Mouse (Mus musculus) hindbrain, embryonic 11.5 days (tissue): ENCODE measurements around the gene St14. TPM values are rescaled to one million over a fixed set of nuclear protein-coding genes. Genes with fewer than 3 reads are reported as not detected.

Source experiments
- ATAC-seq: fragments of 200-750 bp; cut with Nextera tagmentation; 2 replicates; pipeline ENCODE4 v1.8.0; 2017; ENCODE audit warnings: mild to moderate bottlenecking, moderate TSS enrichment, moderate library complexity; ENCODE audit not compliant: low FRiP score
- DNase-seq: peaks from one replicate; pipeline ENCODE4 v3.0.0-alpha.2; 2015; ENCODE audit warnings: low spot score
- H3K27ac ChIP-seq: fragments of 300-500 bp; sonication (generic); 2 replicates; pipeline ENCODE4 v1.5.1; 2014; ENCODE audit warnings: mild to moderate bottlenecking, low read depth, low read length
- H3K27me3 ChIP-seq: fragments of 300-500 bp; sonication (generic); 2 replicates; pipeline ENCODE4 v1.6.1; 2014; ENCODE audit warnings: mild to moderate bottlenecking, low read length, moderate library complexity, mixed read lengths; ENCODE audit not compliant: control insufficient read depth, insufficient read depth
- H3K36me3 ChIP-seq: fragments of 300-500 bp; sonication (generic); 2 replicates; pipeline ENCODE4 v1.6.1; 2014; ENCODE audit warnings: mild to moderate bottlenecking, low read length, moderate library complexity, mixed read lengths; ENCODE audit not compliant: control insufficient read depth, insufficient read depth
- H3K4me1 ChIP-seq: fragments of 300-500 bp; sonication (generic); replicated peaks from 2 replicates; pipeline ENCODE4 v1.6.1; 2014; ENCODE audit warnings: low read length, mixed read lengths; ENCODE audit not compliant: control insufficient read depth, insufficient read depth
- H3K4me2 ChIP-seq: fragments of 300-500 bp; sonication (generic); replicated peaks from 2 replicates; pipeline ENCODE4 v1.6.1; 2014; ENCODE audit warnings: mild to moderate bottlenecking, low read depth, low read length
- H3K4me3 ChIP-seq: fragments of 300-500 bp; sonication (generic); 2 replicates; pipeline ENCODE4 v1.5.1; 2014; ENCODE audit warnings: low read depth, low read length
- H3K9ac ChIP-seq: fragments of 300-500 bp; sonication (generic); 2 replicates; pipeline ENCODE4 v1.6.1; 2014; ENCODE audit warnings: low read depth, low read length
- H3K9me3 ChIP-seq: fragments of 300-500 bp; sonication (generic); 2 replicates; pipeline ENCODE4 v1.6.1; 2016; ENCODE audit warnings: low read length; ENCODE audit not compliant: control insufficient read depth
- WGBS: fragments of 180-500 bp; shearing (Covaris S2); extraction: QIAGEN DNeasy Blood & Tissue Kit; methylation state at CpG from one replicate; pipeline ENCODE4 v1.1.7; 2014; 5-methylcytosine and 5-hydroxymethylcytosine counted together
- polyA plus RNA-seq: library from polyadenylated mRNA; unstranded; fragments of >200 nt; fragmentation: Nextera tagmentation; extraction: Ambion mirVana; gene quantifications from 2 replicates; pipeline ENCODE4 v1.2.1, GENCODE M21; 2014

St14 gene
- polyA plus RNA-seq, 1 experiment from 2014 or later: 3.2 TPM

DNA sequence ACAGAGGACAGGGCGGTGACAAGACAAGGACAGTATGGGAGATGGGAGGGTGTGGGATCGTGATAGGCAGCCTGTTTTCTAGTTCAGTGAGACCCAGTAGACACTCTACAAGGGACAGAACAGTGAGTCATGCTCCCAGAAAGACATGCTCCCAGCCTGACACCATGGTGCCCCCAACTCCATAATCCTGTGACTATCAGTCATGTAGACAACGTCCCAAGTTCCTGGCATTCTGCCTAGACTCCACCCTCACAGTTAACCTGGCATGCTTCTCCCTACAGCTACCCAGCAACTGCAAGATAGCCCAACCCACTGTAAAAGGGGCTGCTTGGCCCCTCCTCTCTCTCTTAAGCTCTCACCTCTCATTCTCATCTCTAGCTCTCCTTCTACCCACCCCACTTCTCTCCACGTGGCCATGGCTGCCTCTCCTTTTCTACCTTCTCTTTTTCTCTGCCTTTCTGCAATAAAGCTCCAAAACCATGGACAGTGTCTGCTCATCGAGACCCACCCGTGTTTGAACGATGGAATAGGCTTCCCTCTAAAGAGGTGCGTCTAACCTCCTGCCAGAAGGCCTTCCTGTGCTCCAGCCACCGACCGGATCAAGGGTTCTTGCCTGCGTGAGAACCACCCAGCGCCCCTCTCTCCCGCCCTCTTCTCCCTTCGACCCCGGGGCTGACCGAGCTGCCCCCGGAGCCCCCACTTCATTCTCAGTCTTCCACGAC is 39.4 kb downstream of the St14 start:
- Histone ChIP-seq H3K27ac (no peak overlapping the region), H3K4me1 (no peaks in the 10 kb centered on the region), H3K4me2 (no peak overlapping the region)

GRCm38 (mm10) chr9:31091162-31091581 is 40.5 kb downstream of the St14 start:
- H3K27me3 ChIP-seq: no peaks in the 10 kb centered on the region
- 94% methylated on average over 10 of the region's 10 CpGs for WGBS
- no peak overlapping the region for H3K4me3 ChIP-seq
- no peaks in the 10 kb centered on the region for H3K36me3 ChIP-seq
- no peak overlapping the region for H3K4me2 ChIP-seq
- H3K9ac ChIP-seq: no peak overlapping the region
- no peaks in the 10 kb centered on the region for H3K9me3 ChIP-seq
- H3K27ac ChIP-seq: no peak overlapping the region
- ATAC-seq (no peak), DNase-seq (no peak)
- no peaks in the 10 kb centered on the region for H3K4me1 ChIP-seq

More for the DNA sequence above, 39.4 kb downstream of the St14 start:
- WGBS: 92% methylated on average over 18 of the region's 18 CpGs
- no peak overlapping the region for H3K4me3 ChIP-seq
- no peak for DNase-seq
- no peak overlapping the region for H3K9ac ChIP-seq
- no peaks in the 10 kb centered on the region for H3K9me3 ChIP-seq
- H3K36me3 ChIP-seq: no peaks in the 10 kb centered on the region
- ATAC-seq: no peak
- H3K27me3 ChIP-seq: no peaks in the 10 kb centered on the region

GRCm38 (mm10) chr9:31090081-31091023 is 41.3 kb downstream of the St14 start:
- DNase-seq: no peak
- H3K9ac ChIP-seq: no peak overlapping the region
- WGBS: 80% methylated on average over 29 of the region's 29 CpGs

GRCm38 (mm10) chr9:31089541-31089940 is 42.1 kb downstream of the St14 start:
- Histone ChIP-seq H3K9me3 (no peaks in the 10 kb centered on the region), H3K27me3 (no peaks in the 10 kb centered on the region)
- WGBS: 78% methylated on average over 9 of the region's 9 CpGs

More at GRCm38 (mm10) chr9:31090081-31091023, 41.3 kb downstream of the St14 start:
- H3K27me3 ChIP-seq: no peaks in the 10 kb centered on the region
- H3K27ac ChIP-seq: no peak overlapping the region
- no peak overlapping the region for H3K4me2 ChIP-seq
- H3K4me1 ChIP-seq: no peaks in the 10 kb centered on the region
- H3K9me3 ChIP-seq: no peaks in the 10 kb centered on the region
- no peaks in the 10 kb centered on the region for H3K36me3 ChIP-seq
- ATAC-seq: no peak
- H3K4me3 ChIP-seq: no peak overlapping the region

GRCm38 (mm10) chr9:31088883-31089282 is 42.8 kb downstream of the St14 start:
- Histone ChIP-seq H3K4me3 (no peak overlapping the region), H3K4me1 (no peaks in the 10 kb centered on the region), H3K9ac (no peak overlapping the region), H3K9me3 (no peaks in the 10 kb centered on the region), H3K27ac (no peak overlapping the region), H3K27me3 (no peaks in the 10 kb centered on the region), H3K36me3 (no peaks in the 10 kb centered on the region), H3K4me2 (no peak overlapping the region)
- DNase-seq (no peak), ATAC-seq (no peak)
- WGBS: 84% methylated on average over 4 of the region's 4 CpGs

More at GRCm38 (mm10) chr9:31089541-31089940, 42.1 kb downstream of the St14 start:
- no peaks in the 10 kb centered on the region for H3K4me1 ChIP-seq
- no peaks in the 10 kb centered on the region for H3K36me3 ChIP-seq
- no peak overlapping the region for H3K27ac ChIP-seq
- no peak overlapping the region for H3K9ac ChIP-seq
- ATAC-seq: no peak
- H3K4me2 ChIP-seq: no peak overlapping the region
- no peak overlapping the region for H3K4me3 ChIP-seq
- DNase-seq: no peak

- WGBS: 89% methylated on average over 3 of the region's 3 CpGs
- Histone ChIP-seq H3K9me3 (no peaks in the 10 kb centered on the region), H3K9ac (no peak overlapping the region), H3K36me3 (no peaks in the 10 kb centered on the region), H3K4me1 (no peaks in the 10 kb centered on the region), H3K27ac (no peak overlapping the region), H3K4me2 (no peak overlapping the region), H3K4me3 (no peak overlapping the region), H3K27me3 (no peaks in the 10 kb centered on the region)
- no peak for DNase-seq
- no peak for ATAC-seq
These were observed 43.5 kb downstream of the St14 start for GRCm38 (mm10) chr9:31088116-31088515.

- no peaks in the 10 kb centered on the region for H3K9me3 ChIP-seq
- DNase-seq (no peak), ATAC-seq (no peak)
- H3K27ac ChIP-seq: no peak overlapping the region
- H3K4me1 ChIP-seq: no peaks in the 10 kb centered on the region
- H3K36me3 ChIP-seq: no peaks in the 10 kb centered on the region
- WGBS: 78% methylated on average over 4 of the region's 4 CpGs
- H3K27me3 ChIP-seq: no peaks in the 10 kb centered on the region
- no peak overlapping the region for H3K4me2 ChIP-seq
- no peak overlapping the region for H3K9ac ChIP-seq
- no peak overlapping the region for H3K4me3 ChIP-seq
These were observed 44.2 kb downstream of the St14 start for GRCm38 (mm10) chr9:31087466-31087865.

GRCm38 (mm10) chr9:31086754-31087145 is 44.9 kb downstream of the St14 start:
- Histone ChIP-seq H3K27me3 (no peaks in the 10 kb centered on the region), H3K4me1 (no peaks in the 10 kb centered on the region), H3K27ac (no peak overlapping the region), H3K4me3 (no peak overlapping the region), H3K9ac (no peak overlapping the region), H3K9me3 (no peaks in the 10 kb centered on the region), H3K4me2 (no peak overlapping the region), H3K36me3 (no peaks in the 10 kb centered on the region)
- ATAC-seq (no peak), DNase-seq (no peak)
- WGBS: 91% methylated on average over 7 of the region's 7 CpGs
